Mouse (Mus musculus): Measurements from ENCODE around the gene Noc4l. TPM values are rescaled to one million over a fixed set of nuclear protein-coding genes. Genes with fewer than 3 reads are reported as not detected.

Noc4l gene
- polyA plus RNA-seq (2015; fragmentation: Nextera tagmentation; extraction: Ambion mirVana): 40.1 and 49.0 TPM in 2 replicates

GRCm38 (mm10) chr5:110652719-110653648 is at the start of gene Noc4l, which contains the start of gene Ddx51:
TSS of gene Noc4l (minus strand) at chr5:110653417.
TSS of gene Ddx51 (plus strand) at chr5:110653451.
- peaks cover 24% of the 10 kb centered on the region for H3K4me1 ChIP-seq
- H3K27ac ChIP-seq (replicated peaks): peak within 1 kb of the TSS; percentile 65
- peaks cover 72% of the 10 kb centered on the region for H3K36me3 ChIP-seq
- H3K9me3 ChIP-seq (replicated peaks): no peaks in the 10 kb centered on the region
- ATAC-seq (ENCODE audit: low FRiP score): peak; percentile 87
- peak within 1 kb of the TSS; percentile 98 for H3K4me3 ChIP-seq (replicated peaks)
- H3K9ac ChIP-seq (replicated peaks): peak within 1 kb of the TSS; percentile 76
- H3K27me3 ChIP-seq (replicated peaks): no peaks in the 10 kb centered on the region
- peak within 1 kb of the TSS; percentile 94 for H3K4me2 ChIP-seq
- WGBS: 2% methylated on average over 91 of the region's 91 CpGs

- Histone ChIP-seq H3K27me3 (replicated peaks) (no peaks in the 10 kb centered on the region), H3K9me3 (replicated peaks) (no peaks in the 10 kb centered on the region), H3K4me1 (no peaks in the 10 kb centered on the region), H3K36me3 (peaks cover 93% of the 10 kb centered on the region), H3K27ac (replicated peaks) (no peak overlapping the region), H3K4me2 (no peak overlapping the region), H3K9ac (replicated peaks) (no peak overlapping the region), H3K4me3 (replicated peaks) (no peak overlapping the region)
- 88% methylated on average over 4 of the region's 4 CpGs for WGBS
- ATAC-seq (ENCODE audit: low FRiP score): no peak
These were observed 45.4 kb upstream of the Noc4l start for GRCm38 (mm10) chr5:110698617-110699016.

GRCm38 (mm10) chr5:110682041-110682440 is 28.8 kb upstream of the Noc4l start:
- Histone ChIP-seq H3K9ac (replicated peaks) (no peak overlapping the region), H3K36me3 (peaks cover 92% of the 10 kb centered on the region), H3K4me3 (replicated peaks) (no peak overlapping the region), H3K4me1 (no peaks in the 10 kb centered on the region), H3K27me3 (replicated peaks) (no peaks in the 10 kb centered on the region), H3K4me2 (no peak overlapping the region), H3K9me3 (replicated peaks) (no peaks in the 10 kb centered on the region), H3K27ac (replicated peaks) (no peak overlapping the region)
- 97% methylated on average over 8 of the region's 8 CpGs for WGBS
- no peak for ATAC-seq (ENCODE audit: low FRiP score)

GRCm38 (mm10) chr5:110665486-110666121 is 12.4 kb upstream of the Noc4l start:
- WGBS: 52% methylated on average over 6 of the region's 6 CpGs
- Histone ChIP-seq H3K9me3 (replicated peaks) (no peaks in the 10 kb centered on the region), H3K27ac (replicated peaks) (no peak overlapping the region), H3K27me3 (replicated peaks) (no peaks in the 10 kb centered on the region), H3K9ac (replicated peaks) (no peak overlapping the region), H3K4me2 (no peak overlapping the region), H3K4me3 (replicated peaks) (no peak overlapping the region), H3K36me3 (peaks cover 86% of the 10 kb centered on the region), H3K4me1 (no peaks in the 10 kb centered on the region)
- no peak for ATAC-seq (ENCODE audit: low FRiP score)

DNA sequence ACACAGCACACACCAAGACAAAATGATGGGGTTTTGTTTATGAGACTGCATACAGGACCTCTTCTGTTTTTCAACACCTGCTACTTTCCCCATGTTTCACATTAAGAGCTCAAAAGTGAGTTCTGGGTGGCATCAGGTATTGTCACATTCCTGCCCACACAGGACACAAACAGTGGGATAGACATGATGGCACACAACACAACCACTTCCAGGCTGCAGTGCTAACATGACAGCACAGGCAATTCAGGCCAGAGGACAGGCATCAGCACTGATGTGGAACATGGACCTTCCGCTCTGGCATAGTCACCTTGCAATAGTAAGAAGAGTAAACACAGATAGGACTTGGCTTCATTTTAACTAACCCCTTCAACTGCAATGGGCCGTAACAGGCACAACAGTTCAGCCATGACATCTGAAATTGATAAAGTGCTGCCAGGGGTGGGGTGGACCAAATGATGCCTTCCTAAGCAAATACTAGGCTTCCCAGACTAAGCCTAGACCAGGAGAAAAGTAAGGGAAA is 11.6 kb upstream of the Noc4l start:
- no peak for ATAC-seq (ENCODE audit: low FRiP score)
- peaks cover 86% of the 10 kb centered on the region for H3K36me3 ChIP-seq

GRCm38 (mm10) chr5:110664041-110664440 is 10.8 kb upstream of the Noc4l start:
- no peak for ATAC-seq (ENCODE audit: low FRiP score)
- WGBS: 100% methylated on average over 2 of the region's 2 CpGs
- no peak overlapping the region for H3K4me3 ChIP-seq (replicated peaks)
- peaks cover 87% of the 10 kb centered on the region for H3K36me3 ChIP-seq
- no peak overlapping the region for H3K27ac ChIP-seq (replicated peaks)
- H3K9me3 ChIP-seq (replicated peaks): no peaks in the 10 kb centered on the region
- H3K9ac ChIP-seq (replicated peaks): no peak overlapping the region
- no peaks in the 10 kb centered on the region for H3K27me3 ChIP-seq (replicated peaks)
- H3K4me1 ChIP-seq: no peaks in the 10 kb centered on the region
- no peak overlapping the region for H3K4me2 ChIP-seq

More for the DNA sequence above, 11.6 kb upstream of the Noc4l start:
- Histone ChIP-seq H3K4me1 (no peaks in the 10 kb centered on the region), H3K4me3 (replicated peaks) (no peak overlapping the region), H3K9ac (replicated peaks) (no peak overlapping the region), H3K9me3 (replicated peaks) (no peaks in the 10 kb centered on the region), H3K27me3 (replicated peaks) (no peaks in the 10 kb centered on the region), H3K27ac (replicated peaks) (no peak overlapping the region), H3K4me2 (no peak overlapping the region)
- 92% methylated on average over 2 of the region's 2 CpGs for WGBS

DNA sequence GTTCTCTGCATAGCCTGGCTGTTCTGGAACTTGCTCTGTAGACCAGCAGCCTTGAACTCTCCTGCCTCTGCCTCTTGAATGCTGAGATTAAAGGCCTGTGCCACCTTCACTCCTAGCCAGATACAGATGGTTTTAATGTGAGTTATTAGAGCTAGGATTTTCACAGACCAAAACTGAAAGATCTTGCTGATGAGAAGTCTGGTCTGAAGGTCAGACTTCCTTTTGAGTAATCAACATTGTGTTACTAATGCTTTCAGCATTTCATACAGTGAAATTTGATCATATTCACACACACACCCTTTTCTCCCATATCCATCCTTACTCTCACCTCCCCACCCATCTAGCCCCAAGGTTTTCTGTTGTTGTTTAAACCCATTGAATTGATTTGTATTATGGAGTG is 6.5 kb upstream of the Noc4l start:
- H3K27ac ChIP-seq (replicated peaks): no peak overlapping the region
- peaks cover 87% of the 10 kb centered on the region for H3K36me3 ChIP-seq
- H3K27me3 ChIP-seq (replicated peaks): no peaks in the 10 kb centered on the region
- H3K9me3 ChIP-seq (replicated peaks): no peaks in the 10 kb centered on the region
- no peak overlapping the region for H3K9ac ChIP-seq (replicated peaks)
- no peak for ATAC-seq (ENCODE audit: low FRiP score)
- no peak overlapping the region for H3K4me3 ChIP-seq (replicated peaks)
- H3K4me2 ChIP-seq: no peak overlapping the region
- H3K4me1 ChIP-seq: peaks cover under 1% of the 10 kb centered on the region; the same call in 1 of the 2 replicates

- Histone ChIP-seq H3K9ac (replicated peaks) (peak overlapping the region; percentile 76), H3K36me3 (peaks cover 72% of the 10 kb centered on the region), H3K4me3 (replicated peaks) (peak overlapping the region; percentile 98), H3K27me3 (replicated peaks) (no peaks in the 10 kb centered on the region), H3K4me1 (peaks cover 24% of the 10 kb centered on the region), H3K9me3 (replicated peaks) (no peaks in the 10 kb centered on the region), H3K27ac (replicated peaks) (no peak overlapping the region), H3K4me2 (peak overlapping the region; percentile 94)
- under 1% methylated on average over 37 of the region's 37 CpGs for WGBS
- ATAC-seq (ENCODE audit: low FRiP score): peak; percentile 37; the same call in 1 of the 2 replicates
These were observed 469 bp upstream of the Noc4l start for GRCm38 (mm10) chr5:110653686-110654085.

DNA sequence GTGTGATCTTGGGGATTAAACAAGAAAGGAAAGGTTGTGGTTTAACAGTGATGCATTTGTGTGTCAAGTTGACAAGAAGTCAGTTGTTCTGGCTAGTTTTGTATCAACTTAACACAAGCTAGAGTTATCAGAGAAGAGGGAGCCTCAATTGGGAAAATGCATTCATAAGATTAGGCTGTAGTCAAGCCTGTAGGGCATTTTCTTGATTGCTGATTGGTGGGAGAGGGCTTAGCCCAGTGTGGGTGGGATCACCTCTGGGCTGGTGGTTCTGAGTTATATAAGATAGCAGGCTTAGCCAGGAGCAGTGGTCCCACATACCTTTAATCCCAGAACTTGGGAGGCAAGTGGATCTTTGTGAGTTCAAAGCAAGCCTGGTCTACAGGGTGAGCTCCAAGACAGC is 6.8 kb downstream of the Noc4l start:
- Histone ChIP-seq H3K36me3 (peaks cover 59% of the 10 kb centered on the region), H3K9ac (replicated peaks) (no peak overlapping the region), H3K27me3 (replicated peaks) (no peaks in the 10 kb centered on the region), H3K9me3 (replicated peaks) (no peaks in the 10 kb centered on the region), H3K27ac (replicated peaks) (no peak overlapping the region), H3K4me3 (replicated peaks) (no peak overlapping the region), H3K4me2 (no peak overlapping the region), H3K4me1 (no peaks in the 10 kb centered on the region)
- ATAC-seq (ENCODE audit: low FRiP score): no peak

- 23% methylated on average over 12 of the region's 12 CpGs for WGBS
- H3K4me2 ChIP-seq: peak overlapping the region; percentile 30; the same call in 1 of the 2 replicates
- H3K4me3 ChIP-seq (replicated peaks): no peak overlapping the region
- no peak overlapping the region for H3K9ac ChIP-seq (replicated peaks)
- H3K27me3 ChIP-seq (replicated peaks): peaks cover 7% of the 10 kb centered on the region; the same call in 1 of the 2 replicates
- H3K36me3 ChIP-seq: no peaks in the 10 kb centered on the region
- H3K27ac ChIP-seq (replicated peaks): no peak overlapping the region
- no peak for ATAC-seq (ENCODE audit: low FRiP score)
- H3K9me3 ChIP-seq (replicated peaks): no peaks in the 10 kb centered on the region
- 0 out of 2 replicates have a peak, but pooled peaks cover 2% of the 10 kb centered on the region for H3K4me1 ChIP-seq
These were observed 13.8 kb downstream of the Noc4l start for GRCm38 (mm10) chr5:110639459-110639858.

- H3K4me3 ChIP-seq (replicated peaks): no peak overlapping the region
- 86% methylated on average over 7 of the region's 7 CpGs for whole genome bisulfite sequencing
- H3K4me1 ChIP-seq: 0 out of 2 replicates have a peak, but pooled peaks cover 2% of the 10 kb centered on the region
These were observed 14.7 kb downstream of the Noc4l start for GRCm38 (mm10) chr5:110638306-110639074.

More at GRCm38 (mm10) chr5:110638306-110639074, 14.7 kb downstream of the Noc4l start:
- Histone ChIP-seq H3K9me3 (replicated peaks) (no peaks in the 10 kb centered on the region), H3K36me3 (no peaks in the 10 kb centered on the region), H3K27me3 (replicated peaks) (peaks cover 7% of the 10 kb centered on the region; the same call in 1 of the 2 replicates), H3K27ac (replicated peaks) (no peak overlapping the region), H3K9ac (replicated peaks) (no peak overlapping the region), H3K4me2 (no peak overlapping the region)
- ATAC-seq (ENCODE audit: low FRiP score): no peak

Measured in neural tube, embryonic 15.5 days (tissue).